Mouse (Mus musculus) cerebellum, adult 2 months (tissue): Measurements from ENCODE around the gene Kcnd3. TPM values are rescaled to one million over a fixed set of nuclear protein-coding genes. Genes with fewer than 3 reads are reported as not detected.

Experiments
- DNase-seq, 2 experiments: peaks; one replicate each; pipeline ENCODE4 v3.0.0; 2021
- H3K27ac ChIP-seq: fragments of 200-500 bp; 2 replicates; pipeline ENCODE4 v1.5.1; 2012; ENCODE audit warnings: low read length, control low read depth, inconsistent platforms; ENCODE audit not compliant: insufficient read depth
- H3K27me3 ChIP-seq: fragments of 200-500 bp; 2 replicates; pipeline ENCODE4 v1.6.1; 2012; ENCODE audit warnings: inconsistent platforms, mild to moderate bottlenecking, low read length, moderate library complexity; ENCODE audit not compliant: control insufficient read depth, insufficient read depth
- H3K4me1 ChIP-seq: fragments of 200-500 bp; 2 replicates; pipeline ENCODE4 v1.6.1; 2011; ENCODE audit warnings: low read length; ENCODE audit not compliant: control insufficient read depth, insufficient read depth
- H3K4me3 ChIP-seq: fragments of 200-500 bp; replicated peaks from 2 replicates; pipeline ENCODE3; 2011; ENCODE audit warnings: mild to moderate bottlenecking, low read depth, low read length, control low read depth; ENCODE audit not compliant: insufficient read depth
- CTCF ChIP-seq: fragments of 200-500 bp; IDR thresholded peaks from 2 replicates; pipeline ENCODE4 v1.5.1; 2011; ENCODE audit warnings: low read depth, mild to moderate bottlenecking, control low read depth, low read length, moderate library complexity, borderline replicate concordance; ENCODE audit not compliant: insufficient read depth
- POLR2A ChIP-seq: fragments of 200-500 bp; IDR thresholded peaks from 2 replicates; pipeline ENCODE4 v1.6.1; 2011; ENCODE audit warnings: low read length, control low read depth, borderline replicate concordance; ENCODE audit not compliant: insufficient read depth
- WGBS: fragments of 180-500 bp; shearing (Covaris S2); methylation state at CpG from one replicate; pipeline ENCODE4 v1.1.7; 2018; 5-methylcytosine and 5-hydroxymethylcytosine counted together
- polyA plus RNA-seq: library from polyadenylated mRNA; depleted of rRNA; stranded (reverse); fragments of >200 nt; gene quantifications from 2 replicates; pipeline ENCODE4 v1.2.3, GENCODE M21; 2012

The Kcnd3 gene
- polyA plus RNA-seq, 1 experiment = 29.2 TPM

- Histone ChIP-seq H3K27me3 (no peaks in the 10 kb centered on the region), H3K4me1 (no peaks in the 10 kb centered on the region; the same call in 1 of the 2 replicates), H3K27ac (no peak overlapping the region), H3K4me3 (no peak overlapping the region)
- no peak for DNase-seq
- WGBS = 92% methylated on average over 1 of the region's 1 CpGs
- TF ChIP-seq CTCF = no peak
- TF ChIP-seq POLR2A = no peak
Measured at GRCm38 (mm10) chr3:105670801-105671200, 218.7 kb downstream of the Kcnd3 start.

- no peaks in the 10 kb centered on the region for H3K27me3 ChIP-seq
- DNase-seq = peak; percentile 65 to 78
- no peaks in the 10 kb centered on the region; the same call in 1 of the 2 replicates for H3K4me1 ChIP-seq
- H3K4me3 ChIP-seq = no peak overlapping the region
- WGBS = 24% methylated on average over 7 of the region's 7 CpGs
- TF ChIP-seq CTCF (peak; percentile 65), POLR2A (no peak)
- H3K27ac ChIP-seq = no peak overlapping the region
Measured at GRCm38 (mm10) chr3:105674595-105675218, 222.6 kb downstream of the Kcnd3 start.

- DNase-seq = no peak
- Histone ChIP-seq H3K27ac (no peak overlapping the region), H3K4me3 (no peak overlapping the region), H3K4me1 (no peaks in the 10 kb centered on the region), H3K27me3 (no peaks in the 10 kb centered on the region)
- no peak for TF ChIP-seq CTCF
- TF ChIP-seq POLR2A = no peak
- 48% methylated on average over 2 of the region's 2 CpGs for WGBS
Measured at GRCm38 (mm10) chr3:105675932-105676331, 223.8 kb downstream of the Kcnd3 start.

GRCm38 (mm10) chr3:105680346-105680745 is 228.2 kb downstream of the Kcnd3 start:
- no peaks in the 10 kb centered on the region for H3K4me1 ChIP-seq
- no peak for DNase-seq
- no peaks in the 10 kb centered on the region for H3K27me3 ChIP-seq
- WGBS = 92% methylated on average over 7 of the region's 7 CpGs
- TF ChIP-seq POLR2A (no peak), CTCF (no peak)
- no peak overlapping the region for H3K27ac ChIP-seq
- no peak overlapping the region for H3K4me3 ChIP-seq

GRCm38 (mm10) chr3:105686394-105687323 is 234.5 kb downstream of the Kcnd3 start:
- H3K27ac ChIP-seq = no peak overlapping the region
- TF ChIP-seq POLR2A (no peak), CTCF (no peak)
- no peaks in the 10 kb centered on the region for H3K4me1 ChIP-seq
- WGBS = 7% methylated on average over 60 of the region's 60 CpGs
- DNase-seq = no peak
- peak overlapping the region; percentile 80 for H3K4me3 ChIP-seq
- H3K27me3 ChIP-seq = no peaks in the 10 kb centered on the region

GRCm38 (mm10) chr3:105687324-105688060 is 235.4 kb downstream of the Kcnd3 start, which contains the start of gene Ddx20:
Gene Ddx20, minus strand, starts transcription at chr3:105687574.
- WGBS = under 1% methylated on average over 71 of the region's 72 CpGs
- no peaks in the 10 kb centered on the region for H3K4me1 ChIP-seq
- peak within 1 kb of the TSS; percentile 80 for H3K4me3 ChIP-seq
- H3K27me3 ChIP-seq = no peaks in the 10 kb centered on the region
- peak; percentile 90 to 95 for DNase-seq
- H3K27ac ChIP-seq = peak within 1 kb of the TSS; percentile 90
- TF ChIP-seq POLR2A (peak; percentile 68; the same call in 1 of the 2 replicates), CTCF (peak; percentile 80)

GRCm38 (mm10) chr3:105688536-105688935 is 236.4 kb downstream of the Kcnd3 start:
- TF ChIP-seq CTCF (no peak), POLR2A (no peak)
- no peak for DNase-seq
- peaks cover 1% of the 10 kb centered on the region for H3K4me1 ChIP-seq
- no peak overlapping the region for H3K27ac ChIP-seq
- no peak overlapping the region for H3K4me3 ChIP-seq
- 93% methylated on average over 2 of the region's 2 CpGs for WGBS
- no peaks in the 10 kb centered on the region for H3K27me3 ChIP-seq
